Mouse (Mus musculus): ENCODE results near the gene Ptgs1.

DNA sequence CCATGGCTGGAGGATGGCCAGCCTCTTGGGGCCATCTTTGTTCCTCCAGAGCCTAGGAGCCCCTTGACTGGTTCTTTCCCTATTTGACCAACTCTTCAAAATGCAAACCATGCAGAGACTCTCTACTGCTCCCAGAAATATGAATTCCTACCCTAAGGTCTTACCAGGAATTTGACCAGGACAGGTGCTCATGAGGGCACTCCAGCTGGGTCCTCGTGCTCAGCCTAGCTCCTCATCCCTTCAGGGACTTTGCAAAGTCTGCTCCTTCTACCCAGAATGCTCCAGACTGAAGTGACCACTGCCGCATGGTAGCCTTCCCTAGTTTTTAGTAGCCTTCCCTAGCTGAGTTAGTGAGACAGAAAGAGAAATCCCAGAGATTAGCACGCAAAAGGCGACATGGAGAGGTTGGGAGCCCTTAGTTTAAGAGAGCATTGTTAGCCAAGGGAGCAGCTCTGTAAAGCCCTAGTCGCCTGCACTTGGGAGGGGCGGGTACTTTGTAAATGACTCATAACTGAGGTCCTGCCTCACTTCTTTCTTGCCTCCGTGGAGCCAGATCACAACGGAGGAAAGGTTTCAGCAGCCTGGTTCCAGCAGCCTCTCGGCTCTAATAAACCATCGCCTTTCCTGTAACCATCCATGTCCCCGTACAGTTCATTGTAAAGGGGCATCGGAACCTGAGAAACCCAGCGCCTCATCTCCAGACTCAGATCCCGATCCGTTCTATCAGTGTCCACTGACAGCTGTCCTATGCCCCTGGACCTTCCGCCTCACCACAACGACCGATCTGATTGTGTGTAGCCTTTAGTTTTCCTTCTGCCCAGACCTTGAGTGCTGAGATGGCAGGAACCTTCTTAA lies 28.2 kb upstream of the Ptgs1 start:
- no peak for TF ChIP-seq CTCF (IDR thresholded peaks at IDR 0.05; ENCODE audit: borderline replicate concordance, control insufficient read depth, extremely low read depth, insufficient read depth, low read length, poor library complexity)
- no peak for TF ChIP-seq POLR2A (IDR thresholded peaks at IDR 0.05; ENCODE audit: control insufficient read depth, extremely low read depth, insufficient read depth, low read length, poor library complexity)

All from thymus, adult 2 months (tissue).